Mouse (Mus musculus) bone marrow, adult 2 months (tissue): ENCODE measurements at regions not wholly inside any gene's neighbourhood (a gene's known extent, or its start where the extent isn't known, plus 50 kb on each side); places are given as distances from the start of the nearest gene placed in this dataset.

Source experiments
- H3K27ac ChIP-seq: fragments of 200-500 bp; 2 replicates; pipeline ENCODE4 v1.5.1; 2012; ENCODE audit warnings: low read depth, mild to moderate bottlenecking, control low read depth, inconsistent platforms, low read length; ENCODE audit not compliant: control insufficient read depth, poor library complexity, insufficient read depth
- H3K4me1 ChIP-seq: fragments of 200-500 bp; 2 replicates; pipeline ENCODE4 v1.6.1; 2011; ENCODE audit warnings: low read length; ENCODE audit not compliant: control insufficient read depth, insufficient read depth
- H3K4me3 ChIP-seq: fragments of 200-500 bp; replicated peaks from 2 replicates; pipeline ENCODE3; 2011; ENCODE audit warnings: mild to moderate bottlenecking, low read depth, low read length, control low read depth; ENCODE audit not compliant: control insufficient read depth
- CTCF ChIP-seq: fragments of 200-500 bp; IDR thresholded peaks from 2 replicates; pipeline ENCODE4 v1.5.1; 2011; ENCODE audit warnings: low read length, control low read depth; ENCODE audit not compliant: control insufficient read depth, insufficient read depth
- POLR2A ChIP-seq: fragments of 200-500 bp; IDR thresholded peaks from 2 replicates; pipeline ENCODE4 v1.6.1; 2011; ENCODE audit warnings: low read depth, mild to moderate bottlenecking, control low read depth, low read length, borderline replicate concordance; ENCODE audit not compliant: control insufficient read depth
- WGBS: fragments of 180-500 bp; shearing (Covaris S2); methylation state at CpG from one replicate; pipeline ENCODE4 v1.1.7; 2018; 5-methylcytosine and 5-hydroxymethylcytosine counted together

GRCm38 (mm10) chr2:144143620-144144384 lies 110.9 kb downstream of the Banf2 start:
- H3K27ac ChIP-seq, result no peak overlapping the region
- H3K4me1 ChIP-seq, result no peaks in the 10 kb centered on the region
- H3K4me3 ChIP-seq, result no peak overlapping the region
- TF ChIP-seq CTCF, result no peak
- TF ChIP-seq POLR2A, result no peak
- WGBS, result 81% methylated on average over 9 of the region's 9 CpGs

GRCm38 (mm10) chr2:144144486-144145136 lies 111.8 kb downstream of the Banf2 start:
- no peak for TF ChIP-seq CTCF
- TF ChIP-seq POLR2A, result no peak
- H3K4me3 ChIP-seq, result no peak overlapping the region
- WGBS, result 81% methylated on average over 5 of the region's 5 CpGs
- no peaks in the 10 kb centered on the region for H3K4me1 ChIP-seq
- no peak overlapping the region for H3K27ac ChIP-seq

GRCm38 (mm10) chr2:144156456-144157211 lies 113.8 kb upstream of the Mgme1 start:
- Histone ChIP-seq H3K4me1 (no peaks in the 10 kb centered on the region), H3K4me3 (no peak overlapping the region), H3K27ac (no peak overlapping the region)
- no peak for TF ChIP-seq POLR2A
- TF ChIP-seq CTCF, result no peak
- WGBS, result 72% methylated on average over 7 of the region's 7 CpGs

- TF ChIP-seq POLR2A, result no peak
- TF ChIP-seq CTCF, result no peak
- no peak overlapping the region for H3K27ac ChIP-seq
- H3K4me1 ChIP-seq, result no peaks in the 10 kb centered on the region
- H3K4me3 ChIP-seq, result no peak overlapping the region
- 77% methylated on average over 2 of the region's 2 CpGs for WGBS
Observed at GRCm38 (mm10) chr2:144157343-144157742, 113.1 kb upstream of the Mgme1 start.

GRCm38 (mm10) chr2:144158256-144158655 lies 112.2 kb upstream of the Mgme1 start:
- no peak overlapping the region for H3K4me3 ChIP-seq
- no peak for TF ChIP-seq CTCF
- no peak for TF ChIP-seq POLR2A
- H3K27ac ChIP-seq, result no peak overlapping the region
- H3K4me1 ChIP-seq, result no peaks in the 10 kb centered on the region
- 78% methylated on average over 8 of the region's 8 CpGs for WGBS

- H3K4me3 ChIP-seq, result no peak overlapping the region
- no peaks in the 10 kb centered on the region for H3K4me1 ChIP-seq
- H3K27ac ChIP-seq, result no peak overlapping the region
- WGBS, result 64% methylated on average over 9 of the region's 9 CpGs
- TF ChIP-seq POLR2A (no peak), CTCF (no peak)
Observed at GRCm38 (mm10) chr2:144159854-144160331, 110.6 kb upstream of the Mgme1 start.

GRCm38 (mm10) chr2:144160434-144160833 lies 110.0 kb upstream of the Mgme1 start:
- H3K27ac ChIP-seq, result no peak overlapping the region
- WGBS, result 76% methylated on average over 10 of the region's 10 CpGs
- H3K4me3 ChIP-seq, result no peak overlapping the region
- TF ChIP-seq POLR2A (no peak), CTCF (no peak)
- no peaks in the 10 kb centered on the region for H3K4me1 ChIP-seq

- no peaks in the 10 kb centered on the region for H3K4me1 ChIP-seq
- TF ChIP-seq CTCF, result no peak
- TF ChIP-seq POLR2A, result no peak
- no peak overlapping the region for H3K27ac ChIP-seq
- H3K4me3 ChIP-seq, result no peak overlapping the region
- WGBS, result 79% methylated on average over 1 of the region's 1 CpGs
Observed at GRCm38 (mm10) chr2:144161852-144162251, 108.6 kb upstream of the Mgme1 start.
